Mouse (Mus musculus) neural tube, embryonic 15.5 days (tissue): ENCODE measurements at regions not wholly inside any gene's neighbourhood (a gene's known extent, or its start where the extent isn't known, plus 50 kb on each side); places are given as distances from the start of the nearest gene placed in this dataset.
A peak's percentile ranks its signal among the peaks of the same experiment; 100 is the strongest.

ENCODE experiments used
- ATAC-seq: fragments of 200-750 bp; cut with Nextera tagmentation; 2 replicates; pipeline ENCODE4 v1.8.0; 2017; ENCODE audit warnings: mild to moderate bottlenecking, moderate TSS enrichment, moderate library complexity; ENCODE audit not compliant: low FRiP score
- H3K27ac ChIP-seq: fragments of 300-500 bp; sonication (generic); replicated peaks from 2 replicates; pipeline ENCODE4 v1.5.1; 2015; ENCODE audit warnings: mild to moderate bottlenecking, inconsistent platforms
- H3K27me3 ChIP-seq: fragments of 300-500 bp; sonication (generic); replicated peaks from 2 replicates; pipeline ENCODE4 v1.6.1; 2015; ENCODE audit warnings: inconsistent platforms
- H3K36me3 ChIP-seq: fragments of 300-500 bp; sonication (generic); 2 replicates; pipeline ENCODE4 v1.6.1; 2015; ENCODE audit warnings: inconsistent platforms
- H3K4me1 ChIP-seq: fragments of 300-500 bp; sonication (generic); 2 replicates; pipeline ENCODE4 v1.6.1; 2015; ENCODE audit warnings: inconsistent platforms
- H3K4me2 ChIP-seq: fragments of 300-500 bp; sonication (generic); 2 replicates; pipeline ENCODE4 v1.6.1; 2015; ENCODE audit warnings: inconsistent platforms, mild to moderate bottlenecking, moderate library complexity
- H3K4me3 ChIP-seq: fragments of 300-500 bp; sonication (generic); replicated peaks from 2 replicates; pipeline ENCODE4 v1.5.1; 2015; ENCODE audit warnings: mild to moderate bottlenecking, inconsistent platforms
- H3K9ac ChIP-seq: fragments of 300-500 bp; sonication (generic); replicated peaks from 2 replicates; pipeline ENCODE4 v1.6.1; 2015; ENCODE audit warnings: mild to moderate bottlenecking, inconsistent platforms
- H3K9me3 ChIP-seq: fragments of 300-500 bp; sonication (generic); replicated peaks from 2 replicates; pipeline ENCODE4 v1.6.1; 2016; ENCODE audit warnings: inconsistent platforms
- WGBS: fragments of 180-500 bp; shearing (Covaris S2); methylation state at CpG from one replicate; pipeline ENCODE4 v1.1.7; 2015; ENCODE audit warnings: mixed read lengths; 5-methylcytosine and 5-hydroxymethylcytosine counted together

GRCm38 (mm10) chr2:170255997-170256396 lies 108.1 kb upstream of the Zfp217 start:
- no peaks in the 10 kb centered on the region for H3K4me1 ChIP-seq

GRCm38 (mm10) chr2:170255533-170255932 lies 107.6 kb upstream of the Zfp217 start:
- no peaks in the 10 kb centered on the region for H3K27me3 ChIP-seq
- H3K4me3 ChIP-seq, result no peak overlapping the region
- no peak overlapping the region for H3K4me2 ChIP-seq
- H3K9me3 ChIP-seq, result no peaks in the 10 kb centered on the region
- ATAC-seq, result no peak
- H3K9ac ChIP-seq, result no peak overlapping the region
- no peak overlapping the region for H3K27ac ChIP-seq
- no peaks in the 10 kb centered on the region for H3K4me1 ChIP-seq
- WGBS, result 99% methylated on average over 2 of the region's 2 CpGs
- H3K36me3 ChIP-seq, result no peaks in the 10 kb centered on the region

More at GRCm38 (mm10) chr2:170255997-170256396, 108.1 kb upstream of the Zfp217 start:
- no peak overlapping the region for H3K4me3 ChIP-seq
- H3K4me2 ChIP-seq, result no peak overlapping the region
- H3K9ac ChIP-seq, result no peak overlapping the region
- no peaks in the 10 kb centered on the region for H3K36me3 ChIP-seq
- no peaks in the 10 kb centered on the region for H3K9me3 ChIP-seq
- H3K27me3 ChIP-seq, result no peaks in the 10 kb centered on the region
- ATAC-seq, result no peak
- H3K27ac ChIP-seq, result no peak overlapping the region
- WGBS, result 95% methylated on average over 5 of the region's 5 CpGs

GRCm38 (mm10) chr2:170253681-170254440 lies 106.0 kb upstream of the Zfp217 start:
- WGBS, result 70% methylated on average over 9 of the region's 9 CpGs
- ATAC-seq, result no peak
- H3K4me2 ChIP-seq, result no peak overlapping the region
- no peak overlapping the region for H3K27ac ChIP-seq
- no peaks in the 10 kb centered on the region for H3K9me3 ChIP-seq
- no peaks in the 10 kb centered on the region for H3K27me3 ChIP-seq
- H3K36me3 ChIP-seq, result no peaks in the 10 kb centered on the region
- H3K4me3 ChIP-seq, result no peak overlapping the region
- H3K9ac ChIP-seq, result no peak overlapping the region
- no peaks in the 10 kb centered on the region for H3K4me1 ChIP-seq

GRCm38 (mm10) chr2:170252255-170253034 lies 104.5 kb upstream of the Zfp217 start:
- no peaks in the 10 kb centered on the region for H3K36me3 ChIP-seq
- H3K4me1 ChIP-seq, result no peaks in the 10 kb centered on the region
- no peak for ATAC-seq
- no peaks in the 10 kb centered on the region for H3K9me3 ChIP-seq
- no peak overlapping the region for H3K4me2 ChIP-seq
- no peaks in the 10 kb centered on the region for H3K27me3 ChIP-seq
- H3K9ac ChIP-seq, result no peak overlapping the region
- no peak overlapping the region for H3K27ac ChIP-seq
- H3K4me3 ChIP-seq, result no peak overlapping the region
- 61% methylated on average over 14 of the region's 14 CpGs for WGBS

GRCm38 (mm10) chr2:170250680-170251079 lies 102.8 kb upstream of the Zfp217 start:
- no peaks in the 10 kb centered on the region for H3K36me3 ChIP-seq
- H3K4me3 ChIP-seq, result no peak overlapping the region
- no peak for ATAC-seq
- 0 out of 2 replicates have a peak, but pooled peaks cover 5% of the 10 kb centered on the region for H3K4me1 ChIP-seq
- no peak overlapping the region for H3K27ac ChIP-seq
- no peak overlapping the region for H3K4me2 ChIP-seq
- 96% methylated on average over 2 of the region's 2 CpGs for WGBS
- H3K9ac ChIP-seq, result no peak overlapping the region
- H3K27me3 ChIP-seq, result no peaks in the 10 kb centered on the region
- H3K9me3 ChIP-seq, result no peaks in the 10 kb centered on the region

- Histone ChIP-seq H3K27me3 (no peaks in the 10 kb centered on the region), H3K27ac (no peak overlapping the region), H3K9ac (no peak overlapping the region), H3K4me2 (no peak overlapping the region), H3K36me3 (no peaks in the 10 kb centered on the region), H3K4me1 (0 out of 2 replicates have a peak, but pooled peaks cover 8% of the 10 kb centered on the region), H3K4me3 (no peak overlapping the region), H3K9me3 (no peaks in the 10 kb centered on the region)
- WGBS, result 79% methylated on average over 11 of the region's 11 CpGs
- no peak for ATAC-seq
These were observed 100.0 kb upstream of the Zfp217 start for GRCm38 (mm10) chr2:170247702-170248445.

- 19% methylated on average over 12 of the region's 12 CpGs for WGBS
- no peaks in the 10 kb centered on the region for H3K27me3 ChIP-seq
- H3K27ac ChIP-seq, result 0 out of 2 replicates have a peak overlapping the region, but pooled peaks have one; percentile 45
- no peak overlapping the region for H3K4me3 ChIP-seq
- H3K4me1 ChIP-seq, result 0 out of 2 replicates have a peak, but pooled peaks cover 8% of the 10 kb centered on the region
- H3K9me3 ChIP-seq, result no peaks in the 10 kb centered on the region
- no peak overlapping the region for H3K4me2 ChIP-seq
- no peak for ATAC-seq
- H3K36me3 ChIP-seq, result no peaks in the 10 kb centered on the region
- no peak overlapping the region for H3K9ac ChIP-seq
These were observed 97.9 kb upstream of the Zfp217 start for GRCm38 (mm10) chr2:170245637-170246341.

- Histone ChIP-seq H3K4me3 (no peak overlapping the region), H3K36me3 (no peaks in the 10 kb centered on the region), H3K9ac (no peak overlapping the region), H3K4me2 (no peak overlapping the region), H3K27ac (no peak overlapping the region), H3K9me3 (no peaks in the 10 kb centered on the region), H3K4me1 (0 out of 2 replicates have a peak, but pooled peaks cover 8% of the 10 kb centered on the region), H3K27me3 (no peaks in the 10 kb centered on the region)
- ATAC-seq, result no peak
- 78% methylated on average over 4 of the region's 4 CpGs for WGBS
These were observed 96.2 kb upstream of the Zfp217 start for GRCm38 (mm10) chr2:170244108-170244507.

- H3K27me3 ChIP-seq, result no peaks in the 10 kb centered on the region
- no peak overlapping the region for H3K9ac ChIP-seq
- no peak overlapping the region for H3K27ac ChIP-seq
- H3K4me3 ChIP-seq, result no peak overlapping the region
- no peaks in the 10 kb centered on the region for H3K9me3 ChIP-seq
- H3K36me3 ChIP-seq, result no peaks in the 10 kb centered on the region
- ATAC-seq, result no peak
- no peak overlapping the region for H3K4me2 ChIP-seq
- no peaks in the 10 kb centered on the region for H3K4me1 ChIP-seq
- WGBS, result 74% methylated on average over 1 of the region's 1 CpGs
These were observed 90.1 kb upstream of the Zfp217 start for GRCm38 (mm10) chr2:170237959-170238358.

GRCm38 (mm10) chr2:170233426-170233825 lies 85.5 kb upstream of the Zfp217 start:
- H3K36me3 ChIP-seq, result no peaks in the 10 kb centered on the region
- H3K4me1 ChIP-seq, result no peaks in the 10 kb centered on the region
- H3K27ac ChIP-seq, result no peak overlapping the region
- no peak for ATAC-seq
- H3K4me2 ChIP-seq, result no peak overlapping the region
- H3K4me3 ChIP-seq, result no peak overlapping the region
- 81% methylated on average over 4 of the region's 4 CpGs for WGBS
- H3K9me3 ChIP-seq, result no peaks in the 10 kb centered on the region
- H3K27me3 ChIP-seq, result no peaks in the 10 kb centered on the region
- H3K9ac ChIP-seq, result no peak overlapping the region

GRCm38 (mm10) chr2:170229461-170230080 lies 81.7 kb upstream of the Zfp217 start:
- no peak overlapping the region for H3K4me2 ChIP-seq
- 86% methylated on average over 8 of the region's 8 CpGs for WGBS
- H3K9ac ChIP-seq, result no peak overlapping the region

More at GRCm38 (mm10) chr2:170229461-170230080, 81.7 kb upstream of the Zfp217 start:
- no peak for ATAC-seq
- Histone ChIP-seq H3K27ac (no peak overlapping the region), H3K4me3 (no peak overlapping the region), H3K4me1 (no peaks in the 10 kb centered on the region), H3K9me3 (no peaks in the 10 kb centered on the region), H3K27me3 (no peaks in the 10 kb centered on the region), H3K36me3 (no peaks in the 10 kb centered on the region)
